ENCODE assay signal across 12 mouse cellular contexts in the genomic region with DNA sequence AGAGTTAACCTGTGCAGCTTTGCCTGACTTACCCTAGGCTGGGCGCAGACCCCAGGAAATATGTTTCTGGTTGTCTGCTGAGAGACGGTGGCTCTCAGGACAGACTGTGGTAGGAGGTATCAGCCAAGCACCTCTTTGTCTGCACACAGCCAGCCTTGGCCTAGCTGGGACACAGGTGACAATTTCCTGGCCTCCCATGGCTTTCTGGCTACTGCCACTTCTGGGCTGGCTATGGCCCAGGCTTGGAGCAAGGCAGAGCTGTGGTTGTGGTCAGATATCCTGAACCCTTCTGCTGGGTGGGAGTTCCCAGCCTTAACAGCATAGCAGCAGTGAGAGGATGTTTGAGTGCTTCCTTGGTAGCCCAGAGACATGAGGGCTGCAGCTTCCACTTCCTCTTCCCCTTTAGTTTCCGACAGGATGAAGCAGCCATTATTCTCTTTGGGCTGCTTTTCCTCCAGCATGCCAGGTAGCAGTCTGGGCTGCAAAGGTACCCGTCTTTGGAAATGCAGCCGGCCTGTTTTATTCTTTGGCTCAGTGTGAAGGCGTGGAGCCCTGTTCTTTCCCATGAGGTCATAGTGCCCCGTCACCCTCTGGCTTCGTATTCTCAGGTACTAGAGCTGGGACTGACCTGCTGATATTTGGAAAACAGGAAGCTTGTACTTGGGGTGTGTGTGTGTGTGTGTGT. TPM values are rescaled to one million over a fixed set of nuclear protein-coding genes. Genes with fewer than 3 reads are reported as not detected.
DNase-seq lines count a peak whose midpoint lies in the region; ATAC-seq and TF ChIP-seq lines count a peak whose summit lies in the region.
"Had no signal": no experiment of that assay in that cellular context is flagged by ENCODE, and none has a peak within 500 bp of the region (broad histone marks: within the 10 kb centered on the region; RNA-seq: fewer than 3 reads in every experiment).

No protein-coding gene starts in this region.

- DNase-seq in liver, adult 2 months (ENCODE audit: extremely low read depth, low read depth, low spot score) = peak; percentile 46
- DNase-seq in liver, postnatal 0 days = no peak
- peak; percentile 86 for DNase-seq in cerebellum, adult 11 months
- DNase-seq in cerebellum, adult 9-10 months = peak; percentile 92
- peak; percentile 0 to 2 for DNase-seq in left cerebral cortex, postnatal 14 days (ENCODE audit: low spot score in 2 of 2)
- DNase-seq in testis, postnatal 14 days (ENCODE audit: low spot score) = no peak
- DNase-seq in heart, postnatal 36 days = no peak
- DNase-seq: adrenal gland, postnatal 36 days; heart, postnatal 4 days; kidney, adult 9 months had no signal

- intact Hi-C loops in left cerebral cortex, postnatal 14 days (cut with DNase I) = no loop called here
- intact Hi-C loops in heart, postnatal 36 days (cut with DNase I) = no loop called here

- no peak for TF ChIP-seq POLR2A in liver, adult 2 months (IDR thresholded peaks at IDR 0.05; ENCODE audit: extremely low read depth, insufficient read depth, low read length)

- H3K27me3 ChIP-seq in liver, adult 2 months (ENCODE audit: control insufficient read depth, insufficient read depth, low read length) = no peaks in the 10 kb centered on the region
- no peaks in the 10 kb centered on the region for H3K27me3 ChIP-seq in liver, postnatal 0 days (ENCODE audit: insufficient read depth, low read length)
- H3K27me3 ChIP-seq: megakaryocyte, embryonic 14.5 days had no signal

- no peaks in the 10 kb centered on the region for H3K79me2 ChIP-seq in liver, adult 2 months (ENCODE audit: control insufficient read depth, insufficient read depth, low read length)

- no peak overlapping the region for H3K4me3 ChIP-seq in liver, adult 2 months (ENCODE audit: insufficient read depth, low read depth, low read length)
- H3K4me3 ChIP-seq in liver, postnatal 0 days (ENCODE audit: low read depth, low read length) = no peak overlapping the region
- H3K4me3 ChIP-seq: forebrain, embryonic 10.5 days; megakaryocyte, embryonic 14.5 days had no signal

- H3K4me1 ChIP-seq in liver, adult 2 months (ENCODE audit: control insufficient read depth, insufficient read depth, low read length) = peaks cover 12% of the 10 kb centered on the region
- peaks cover 3% of the 10 kb centered on the region for H3K4me1 ChIP-seq in liver, postnatal 0 days (ENCODE audit: insufficient read depth)
- H3K4me1 ChIP-seq: forebrain, embryonic 10.5 days; megakaryocyte, embryonic 14.5 days had no signal

- H3K36me3 ChIP-seq in liver, adult 2 months (ENCODE audit: control insufficient read depth, insufficient read depth, low read length) = no peaks in the 10 kb centered on the region
- H3K36me3 ChIP-seq in liver, postnatal 0 days (replicated peaks; ENCODE audit: insufficient read depth, low read length) = no peaks in the 10 kb centered on the region
- H3K36me3 ChIP-seq: forebrain, embryonic 10.5 days had no signal

- no peak for ATAC-seq in liver, postnatal 0 days

- H3K27ac ChIP-seq in liver, adult 2 months (replicated peaks; ENCODE audit: insufficient read depth, low read depth, low read length) = no peak overlapping the region
- H3K27ac ChIP-seq in liver, postnatal 0 days (ENCODE audit: low read depth) = no peak overlapping the region
- H3K27ac ChIP-seq: forebrain, embryonic 10.5 days had no signal

- no peak overlapping the region for H3K9ac ChIP-seq in liver, adult 2 months (ENCODE audit: low read depth, low read length)
- no peak overlapping the region for H3K9ac ChIP-seq in liver, postnatal 0 days (replicated peaks)

- TF ChIP-seq EP300 in liver, postnatal 0 days (IDR thresholded peaks at IDR 0.05; ENCODE audit: low read depth) = no peak

- 75% methylated on average over 8 of the region's 8 CpGs for WGBS in liver, adult 2 months
- 56% methylated on average over 8 of the region's 8 CpGs for WGBS in liver, postnatal 0 days (ENCODE audit: insufficient replicate concordance)

- no peak for TF ChIP-seq CTCF in liver, adult 2 months (IDR thresholded peaks at IDR 0.05; ENCODE audit: low read depth, low read length)
- no peak for TF ChIP-seq CTCF in liver, postnatal 0 days (IDR thresholded peaks at IDR 0.05; ENCODE audit: low read depth)

- H3K9me3 ChIP-seq in liver, postnatal 0 days (ENCODE audit: low read length) = no peaks in the 10 kb centered on the region
- H3K9me3 ChIP-seq: forebrain, embryonic 10.5 days had no signal

- H3K4me2 ChIP-seq in liver, postnatal 0 days (ENCODE audit: low read depth, low read length) = no peak overlapping the region

RNA-seq across cellular contexts. Expression of a gene that starts 9.2 kb away (rescaled TPM):
- total RNA-seq in liver, adult 2 months (2014; rRNA removed) = 0.27 TPM in 1 of 2 replicates, not detected in the other
- 0.11 and 0.14 TPM in 2 replicates for polyA plus RNA-seq in liver, adult 2 months (2012; rRNA removed)
- polyA plus RNA-seq in liver, postnatal 0 days (2015; fragmentation: Nextera tagmentation; extraction: Ambion mirVana) = not detected in 2 replicates
- 100 to 1,000 TPM; 249 to 253 TPM for total RNA-seq in left cerebral cortex, postnatal 14 days (2021)
- total RNA-seq in heart, postnatal 36 days (2021) = under 1 TPM; 0.51 to 0.94 TPM

Comparison
In these comparisons a context has a peak if more than half of its experiments do, and no peak if none do; other contexts are left out.
1. DNase-seq: peak in liver, adult 2 months (single experiment), cerebellum, adult 11 months (single experiment), cerebellum, adult 9-10 months (single experiment) and left cerebral cortex, postnatal 14 days (2 of 2); none in liver, postnatal 0 days (single experiment), testis, postnatal 14 days (single experiment) and heart, postnatal 36 days (0 of 2).
2. RNA of a gene that starts 9.2 kb away (total RNA-seq): 249 to 253 TPM in left cerebral cortex, postnatal 14 days; 0.51 to 0.94 TPM in heart, postnatal 36 days and 0.27 TPM in liver, adult 2 months; every median in the first group is over 100 times any median in the second.